Mouse (Mus musculus) spleen, adult 2 months (tissue): ENCODE data around the gene Nfia.

Experiments
- CTCF ChIP-seq: fragments of 200-500 bp; IDR thresholded peaks from 2 replicates; pipeline ENCODE4 v1.5.1; 2011; ENCODE audit warnings: mild to moderate bottlenecking, inconsistent platforms; ENCODE audit not compliant: insufficient read depth, insufficient read length, insufficient replicate concordance; ENCODE audit errors: extremely low read depth
- POLR2A ChIP-seq: fragments of 200-500 bp; IDR thresholded peaks from 2 replicates; pipeline ENCODE4 v1.6.1; 2011; ENCODE audit warnings: low read depth, low read length, inconsistent platforms

GRCm38 (mm10) chr4:97924414-97924813 is 151.9 kb downstream of the Nfia start:
- TF ChIP-seq CTCF (no peak), POLR2A (no peak)
